Comparison of ENCODE assay signal across 11 mouse cellular contexts in the genomic region with DNA sequence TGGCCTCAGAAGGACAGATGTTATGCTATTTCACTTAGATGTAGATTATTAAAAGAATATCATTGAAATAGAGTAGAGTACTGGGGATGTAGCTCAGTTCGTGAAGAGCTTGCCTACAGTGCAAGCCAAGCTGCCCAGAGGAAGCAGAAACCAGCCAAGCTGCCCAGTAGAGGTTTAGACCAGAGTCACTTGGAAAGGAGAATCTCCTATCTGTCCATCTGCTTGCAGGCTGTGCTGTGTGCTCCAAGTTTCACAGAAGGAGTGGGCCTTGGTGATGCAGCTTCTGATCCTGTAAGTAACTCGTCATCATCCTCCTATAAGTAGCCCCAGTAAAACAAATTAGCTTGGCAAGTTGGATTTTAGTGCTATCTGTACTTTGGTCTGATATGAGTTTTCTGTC.
"Had no signal": no experiment of that assay in that cellular context is flagged by ENCODE, and none has a peak within 500 bp of the region (broad histone marks: within the 10 kb centered on the region; RNA-seq: fewer than 3 reads in every experiment).

No protein-coding gene starts in this region.

- DNase-seq: kidney, postnatal 25 days; layer of hippocampus, adult 9-11 months; layer of hippocampus, postnatal 36 days; lung, embryonic 14.5 days; lung, postnatal 10 days; lung, postnatal 4 days; midbrain, embryonic 14.5 days; right cerebral cortex, adult 18-20 months; right cerebral cortex, postnatal 4 days; spleen, adult 18-20 months; thymus, postnatal 4 days had no signal
